Mouse (Mus musculus) CH12.LX (cell line): ENCODE data around the gene Cd99l2. TPM values are rescaled to one million over a fixed set of nuclear protein-coding genes. Genes with fewer than 3 reads are reported as not detected.

ENCODE experiments used
- DNase-seq: peaks from one replicate; pipeline ENCODE4 v3.0.0-alpha.2; 2013; ENCODE audit errors: extremely low read depth
- H3K27ac ChIP-seq: 2 replicates; pipeline ENCODE4 v1.5.1; 2012; ENCODE audit warnings: low read depth, mild to moderate bottlenecking, control low read depth, moderate library complexity; ENCODE audit not compliant: insufficient read depth
- H3K27me3 ChIP-seq: replicated peaks from 2 replicates; pipeline ENCODE3; 2012; ENCODE audit warnings: inconsistent platforms
- H3K36me3 ChIP-seq, 2 experiments: replicated peaks in 1 of 2; 2 replicates each; pipeline versions ENCODE3 to v1.6.1; 2012; ENCODE audit warnings: inconsistent platforms in 1 of 2, low read length in 1 of 2, mild to moderate bottlenecking in 1 of 2, mixed read lengths in 1 of 2, moderate library complexity in 1 of 2; ENCODE audit not compliant: control insufficient read depth in 1 of 2, insufficient read depth in 1 of 2
- H3K4me1 ChIP-seq, 2 experiments: 2 replicates each; pipeline ENCODE4 v1.6.1; 2012; ENCODE audit warnings: inconsistent platforms in 1 of 2, moderate library complexity in 1 of 2; ENCODE audit not compliant: insufficient read depth in 2 of 2, control insufficient read depth in 1 of 2
- H3K4me2 ChIP-seq: 2 replicates; pipeline ENCODE4 v1.6.1; 2012; ENCODE audit warnings: low read depth, mild to moderate bottlenecking, control low read depth; ENCODE audit not compliant: poor library complexity, insufficient read depth, severe bottlenecking
- H3K4me3 ChIP-seq, 3 experiments: fragments of 150-350 bp in 1 of 3; sonication (generic) in 1 of 3; replicated peaks in 1 of 3; 2 replicates each; pipeline versions ENCODE3 to v1.5.1; 2011 to 2012; ENCODE audit warnings: low read depth in 2 of 3, low read length in 2 of 3, mild to moderate bottlenecking in 2 of 3, moderate library complexity in 2 of 3, control low read depth in 1 of 3, improper control_type of control experiment in 1 of 3, inconsistent platforms in 1 of 3, mixed read lengths in 1 of 3; ENCODE audit not compliant: poor library complexity in 1 of 3
- H3K79me2 ChIP-seq: replicated peaks from 2 replicates; pipeline ENCODE4 v1.6.1; 2012; ENCODE audit warnings: mild to moderate bottlenecking, moderate library complexity; ENCODE audit not compliant: control insufficient read depth, poor library complexity, insufficient read depth, severe bottlenecking; ENCODE audit errors: extremely low read depth
- H3K9ac ChIP-seq: 2 replicates; pipeline ENCODE4 v1.6.1; 2012; ENCODE audit warnings: low read depth, mild to moderate bottlenecking, control low read depth, moderate library complexity; ENCODE audit not compliant: insufficient read depth
- H3K9me3 ChIP-seq: replicated peaks from 2 replicates; pipeline ENCODE3; 2012; ENCODE audit warnings: low read length, inconsistent platforms, mixed read lengths
- BHLHE40 ChIP-seq: IDR thresholded peaks from 2 replicates; pipeline ENCODE4 v1.6.1; 2011; ENCODE audit warnings: mild to moderate bottlenecking, low read depth, low read length, improper control_type of control experiment
- CHD2 ChIP-seq: IDR thresholded peaks from 2 replicates; pipeline ENCODE4 v1.6.1; 2011; ENCODE audit warnings: low read length, improper control_type of control experiment
- EP300 ChIP-seq: IDR thresholded peaks from 2 replicates; pipeline ENCODE4 v1.6.1; 2011; ENCODE audit warnings: low read length, improper control_type of control experiment
- ETS1 ChIP-seq: conservative IDR thresholded peaks from 2 replicates; pipeline ENCODE4 v1.6.1; 2012; ENCODE audit warnings: low read depth, mild to moderate bottlenecking, inconsistent platforms, low read length, improper control_type of control experiment, moderate library complexity
- GABPA ChIP-seq: IDR thresholded peaks from 2 replicates; pipeline ENCODE4 v1.6.1; 2012; ENCODE audit warnings: low read depth, low read length, improper control_type of control experiment, inconsistent platforms; ENCODE audit not compliant: insufficient replicate concordance
- IRF4 ChIP-seq: IDR thresholded peaks from 2 replicates; pipeline ENCODE4 v1.6.1; 2014; ENCODE audit warnings: low read depth, mild to moderate bottlenecking, inconsistent platforms, low read length, improper control_type of control experiment
- JUN ChIP-seq: IDR thresholded peaks from 2 replicates; pipeline ENCODE4 v1.6.1; 2011; ENCODE audit warnings: low read depth, mild to moderate bottlenecking, low read length, improper control_type of control experiment, moderate library complexity; ENCODE audit not compliant: insufficient read depth
- JUND ChIP-seq: conservative IDR thresholded peaks from 2 replicates; pipeline ENCODE4 v1.6.1; 2011; ENCODE audit warnings: low read depth, low read length, improper control_type of control experiment
- MAFK ChIP-seq: IDR thresholded peaks from 2 replicates; pipeline ENCODE4 v1.6.1; 2011; ENCODE audit warnings: low read length, improper control_type of control experiment; ENCODE audit not compliant: insufficient replicate concordance
- MEF2A ChIP-seq: IDR thresholded peaks from 2 replicates; pipeline ENCODE4 v1.6.1; 2014; ENCODE audit warnings: low read depth, mild to moderate bottlenecking, inconsistent platforms, low read length, improper control_type of control experiment, borderline replicate concordance
- NRF1 ChIP-seq: IDR thresholded peaks from 2 replicates; pipeline ENCODE4 v1.6.1; 2014; ENCODE audit warnings: low read depth, mild to moderate bottlenecking, inconsistent platforms, low read length, improper control_type of control experiment, moderate library complexity
- POLR2A ChIP-seq: IDR thresholded peaks from 2 replicates; pipeline ENCODE4 v1.6.1; 2011; ENCODE audit warnings: low read depth, mild to moderate bottlenecking, improper control_type of control experiment, low read length
- POLR2AphosphoS2 ChIP-seq: IDR thresholded peaks from 2 replicates; pipeline ENCODE4 v1.6.1; 2011; ENCODE audit warnings: low read depth, low read length, improper control_type of control experiment
- SMC3 ChIP-seq: IDR thresholded peaks from 2 replicates; pipeline ENCODE4 v1.6.1; 2011; ENCODE audit warnings: low read depth, low read length, improper control_type of control experiment
- UBTF ChIP-seq: IDR thresholded peaks from 2 replicates; pipeline ENCODE4 v1.6.1; 2012; ENCODE audit warnings: low read depth, mild to moderate bottlenecking, inconsistent platforms, low read length, improper control_type of control experiment, moderate library complexity
- ZMIZ1 ChIP-seq: IDR thresholded peaks from 2 replicates; pipeline ENCODE4 v1.6.1; 2012; ENCODE audit warnings: low read depth, mild to moderate bottlenecking, inconsistent platforms, low read length, improper control_type of control experiment
- dilution Hi-C: fragments of 300-500 bp; cut with MboI; formaldehyde crosslinking; loops from 2 replicates; pipeline ENCODE4 v1.14.3; 2020; ENCODE audit warnings: low sequenced_read_pairs; ENCODE audit not compliant: extremely low pct_unique_long_range_greater_than_20kb, extremely low pct_ligation_motif_present
- in situ Hi-C: fragments of 300-500 bp; cut with MboI; formaldehyde crosslinking; loops from 3 replicates; pipeline ENCODE4 v1.14.3; 2019; ENCODE audit warnings: low sequenced_read_pairs, low pct_ligation_motif_present, low pct_unique_long_range_greater_than_20kb, mixed read lengths
- polyA plus RNA-seq: library from polyadenylated mRNA; unstranded; fragments of >175 nt; gene quantifications from 2 replicates; pipeline ENCODE4 v1.2.1, GENCODE M21; 2012; ENCODE audit warnings: low read depth; ENCODE audit not compliant: insufficient read length
- total RNA-seq, 2 experiments: library from RNA; depleted of rRNA; stranded (reverse); fragments of 300-350 nt in 1 of 2; fragments of >200 nt in 1 of 2; gene quantifications; 2 replicates each; pipeline ENCODE4 v1.2.3; 2012 to 2014

The Cd99l2 gene
- total and polyA plus RNA-seq, 3 experiments = 9.9 to 13.7 (median 10.4) TPM

DNA sequence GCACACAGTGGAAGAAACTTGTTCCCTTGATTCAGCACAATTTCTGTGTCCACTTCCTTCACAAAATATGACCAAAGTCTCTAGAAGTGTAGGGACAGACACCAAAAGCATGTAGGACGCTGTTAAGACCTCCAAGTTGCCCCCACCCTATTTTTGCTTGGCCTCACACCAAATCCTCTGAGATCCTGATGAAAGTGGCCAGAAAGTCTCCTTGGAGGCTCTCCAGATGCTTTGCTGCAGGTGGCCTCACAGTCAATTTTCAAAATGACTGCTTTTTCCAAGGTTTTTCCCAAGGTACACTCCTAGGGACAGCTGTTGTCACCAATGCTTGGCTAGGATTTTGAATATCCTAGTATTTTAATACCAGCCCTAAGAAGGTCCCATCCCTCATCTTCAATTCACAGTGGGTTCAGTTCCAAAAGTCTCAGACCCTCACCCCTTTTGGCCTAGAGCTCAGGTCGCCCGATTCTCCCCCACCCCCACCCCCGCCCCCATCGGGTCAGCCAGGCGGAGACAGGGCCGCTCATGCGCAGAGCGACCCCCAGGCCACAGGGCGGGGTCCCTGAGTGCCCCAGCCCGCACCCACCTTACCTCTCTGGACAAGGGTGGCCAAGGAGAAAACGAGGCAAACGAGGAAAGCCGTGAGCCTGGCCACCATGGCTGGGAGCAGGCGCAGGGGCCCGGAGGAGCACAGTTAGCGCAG is 567 bp downstream of the Cd99l2 start:
- no peak for DNase-seq
- dilution Hi-C loops = no loop called here
- TF ChIP-seq JUN (no peak), POLR2A (peak; percentile 26; the same call in 1 of the 2 replicates), NRF1 (peak; percentile 75), CHD2 (0 out of 2 replicates have a peak, but pooled peaks have one; percentile 26)
- H3K4me3 ChIP-seq = peak overlapping the region; percentile 51 to 71 (median 55)
- peak overlapping the region; percentile 70 for H3K9ac ChIP-seq
- H3K9me3 ChIP-seq = no peaks in the 10 kb centered on the region
- peaks cover 4 to 29% of the 10 kb centered on the region in 2 experiments; a peak in 3 of 4 replicates for H3K4me1 ChIP-seq
- peaks cover 0 to 3% of the 10 kb centered on the region in 2 experiments for H3K36me3 ChIP-seq
- no peaks in the 10 kb centered on the region for H3K27me3 ChIP-seq
- H3K27ac ChIP-seq = no peak overlapping the region; the same call in 1 of the 2 replicates
- in situ Hi-C loops = loop anchor here (10.0 kb wide), 1 partner anchor 67 kb away; no protein-coding TSS in a partner anchor
- peak overlapping the region; percentile 52 for H3K4me2 ChIP-seq
- no peaks in the 10 kb centered on the region for H3K79me2 ChIP-seq

DNA sequence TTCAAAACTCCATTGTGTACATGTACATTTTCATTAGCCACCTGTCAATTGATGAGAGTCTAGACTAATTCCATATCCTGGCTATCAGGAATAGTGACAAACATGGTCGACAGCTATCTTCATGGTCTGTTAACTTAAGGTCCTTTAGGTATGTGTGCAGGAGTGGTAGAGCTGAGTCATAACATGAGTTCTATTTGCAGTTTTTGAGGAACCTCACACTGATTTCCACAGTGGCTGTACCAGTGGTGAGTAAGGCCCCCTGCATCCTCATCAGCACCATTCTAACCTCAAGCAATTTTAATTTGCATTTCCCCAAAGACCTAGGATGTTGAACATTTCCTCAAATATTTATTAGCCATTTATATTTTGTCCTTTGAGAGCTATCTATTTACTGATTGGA is 3.3 kb downstream of the Cd99l2 start:
- peak; percentile 76 for DNase-seq
- H3K9me3 ChIP-seq = no peaks in the 10 kb centered on the region
- dilution Hi-C loops = no loop called here
- H3K27ac ChIP-seq = no peak overlapping the region
- no peak overlapping the region; the same call in 1 of the 2 replicates for H3K4me2 ChIP-seq
- no peaks in the 10 kb centered on the region for H3K79me2 ChIP-seq
- in situ Hi-C loops = no loop called here
- no peak overlapping the region for H3K4me3 ChIP-seq
- H3K36me3 ChIP-seq = peaks cover 0 to 5% of the 10 kb centered on the region in 2 experiments
- TF ChIP-seq JUND (peak; percentile 96), MAFK (peak; percentile 58; the same call in 1 of the 2 replicates), BHLHE40 (peak; percentile 78), EP300 (peak; percentile 92), GABPA (no peak), UBTF (no peak), CHD2 (no peak), MEF2A (peak; percentile 72; the same call in 1 of the 2 replicates), SMC3 (no peak), ETS1 (peak; percentile 42; the same call in 1 of the 2 replicates), JUN (peak; percentile 74; the same call in 1 of the 2 replicates), IRF4 (peak; percentile 92), ZMIZ1 (no peak), POLR2AphosphoS2 (no peak)
- peaks cover 4 to 29% of the 10 kb centered on the region in 2 experiments; a peak in 3 of 4 replicates for H3K4me1 ChIP-seq
- H3K27me3 ChIP-seq = no peaks in the 10 kb centered on the region
- no peak overlapping the region for H3K9ac ChIP-seq
